Mouse (Mus musculus): ENCODE measurements at regions not wholly inside any gene's neighbourhood (a gene's known extent, or its start where the extent isn't known, plus 50 kb on each side); places are given as distances from the start of the nearest gene placed in this dataset.

GRCm38 (mm10) chr14:80362024-80362622, 378.2 kb downstream of the Olfm4 start:
- no peak for ATAC-seq
- no peaks in the 10 kb centered on the region for H3K36me3 ChIP-seq (ENCODE audit: insufficient read depth, low read length)
- no peak overlapping the region for H3K9ac ChIP-seq (replicated peaks; ENCODE audit: low read length)
- no peaks in the 10 kb centered on the region for H3K9me3 ChIP-seq (ENCODE audit: low read length)
- H3K4me1 ChIP-seq (ENCODE audit: insufficient read depth, low read length): no peaks in the 10 kb centered on the region
- H3K27ac ChIP-seq: no peak overlapping the region
- no peak for TF ChIP-seq CTCF (IDR thresholded peaks at IDR 0.05; ENCODE audit: low read depth)
- H3K4me2 ChIP-seq (ENCODE audit: low read depth, low read length): no peak overlapping the region
- no peak overlapping the region for H3K4me3 ChIP-seq (ENCODE audit: low read length)
- H3K27me3 ChIP-seq (ENCODE audit: insufficient read depth, low read length): no peaks in the 10 kb centered on the region
- DNase-seq (ENCODE audit: low spot score): no peak

GRCm38 (mm10) chr14:80369448-80370153, 385.7 kb downstream of the Olfm4 start:
- no peak for TF ChIP-seq CTCF (IDR thresholded peaks at IDR 0.05; ENCODE audit: low read depth)
- ATAC-seq (no peak), DNase-seq (ENCODE audit: low spot score) (peak; percentile 37)
- Histone ChIP-seq H3K4me1 (ENCODE audit: insufficient read depth, low read length) (no peaks in the 10 kb centered on the region), H3K9me3 (ENCODE audit: low read length) (no peaks in the 10 kb centered on the region), H3K9ac (replicated peaks; ENCODE audit: low read length) (no peak overlapping the region), H3K4me3 (ENCODE audit: low read length) (no peak overlapping the region), H3K36me3 (ENCODE audit: insufficient read depth, low read length) (no peaks in the 10 kb centered on the region), H3K27ac (no peak overlapping the region), H3K4me2 (ENCODE audit: low read depth, low read length) (peak overlapping the region; percentile 25), H3K27me3 (ENCODE audit: insufficient read depth, low read length) (no peaks in the 10 kb centered on the region)
- 28% methylated on average over 11 of the region's 11 CpGs for WGBS

- no peak overlapping the region for H3K4me3 ChIP-seq (ENCODE audit: low read length)
- no peak overlapping the region for H3K9ac ChIP-seq (replicated peaks; ENCODE audit: low read length)
- H3K27me3 ChIP-seq (ENCODE audit: insufficient read depth, low read length): no peaks in the 10 kb centered on the region
- TF ChIP-seq CTCF (IDR thresholded peaks at IDR 0.05; ENCODE audit: low read depth): no peak
- no peaks in the 10 kb centered on the region for H3K9me3 ChIP-seq (ENCODE audit: low read length)
- no peaks in the 10 kb centered on the region for H3K36me3 ChIP-seq (ENCODE audit: insufficient read depth, low read length)
- no peaks in the 10 kb centered on the region for H3K4me1 ChIP-seq (ENCODE audit: insufficient read depth, low read length)
- no peak overlapping the region for H3K4me2 ChIP-seq (ENCODE audit: low read depth, low read length)
- no peak for DNase-seq (ENCODE audit: low spot score)
- ATAC-seq: no peak
- H3K27ac ChIP-seq: no peak overlapping the region
- WGBS: 53% methylated on average over 1 of the region's 1 CpGs
Observed at GRCm38 (mm10) chr14:80374290-80374689, 390.4 kb downstream of the Olfm4 start.

- H3K4me1 ChIP-seq (ENCODE audit: insufficient read depth, low read length): no peaks in the 10 kb centered on the region
- 65% methylated on average over 1 of the region's 1 CpGs for WGBS
Observed at GRCm38 (mm10) chr14:80377064-80377463, 393.2 kb downstream of the Olfm4 start.

DNA sequence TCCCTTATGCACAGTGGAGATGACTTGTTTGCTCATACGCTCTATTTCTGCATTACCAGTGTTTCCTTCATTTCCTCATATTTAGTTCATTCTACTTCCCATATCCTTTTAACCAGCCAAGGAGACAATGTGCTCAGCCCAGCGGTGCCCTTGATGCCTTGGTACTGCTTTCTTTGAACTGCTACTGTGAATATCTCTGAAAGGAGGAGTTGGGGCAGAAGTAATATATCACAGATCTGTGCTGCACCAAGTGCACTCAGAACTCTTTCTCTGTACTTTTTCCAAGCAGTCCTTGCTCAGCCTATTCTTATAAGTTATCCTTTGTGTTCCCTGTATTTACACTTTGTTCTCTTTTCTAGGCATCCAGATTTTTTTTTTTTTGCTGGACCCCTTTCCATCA, 407.5 kb downstream of the Olfm4 start:
- Histone ChIP-seq H3K27ac (no peak overlapping the region), H3K4me2 (ENCODE audit: low read depth, low read length) (no peak overlapping the region), H3K27me3 (ENCODE audit: insufficient read depth, low read length) (no peaks in the 10 kb centered on the region), H3K4me3 (ENCODE audit: low read length) (no peak overlapping the region), H3K9me3 (ENCODE audit: low read length) (no peaks in the 10 kb centered on the region), H3K9ac (replicated peaks; ENCODE audit: low read length) (no peak overlapping the region), H3K4me1 (ENCODE audit: insufficient read depth, low read length) (no peaks in the 10 kb centered on the region), H3K36me3 (ENCODE audit: insufficient read depth, low read length) (no peaks in the 10 kb centered on the region)
- WGBS: 56% methylated on average over 2 of the region's 2 CpGs
- ATAC-seq (no peak), DNase-seq (ENCODE audit: low spot score) (no peak)
- no peak for TF ChIP-seq CTCF (IDR thresholded peaks at IDR 0.05; ENCODE audit: low read depth)

More at GRCm38 (mm10) chr14:80377064-80377463, 393.2 kb downstream of the Olfm4 start:
- ATAC-seq: no peak
- H3K9me3 ChIP-seq (ENCODE audit: low read length): no peaks in the 10 kb centered on the region
- H3K4me3 ChIP-seq (ENCODE audit: low read length): no peak overlapping the region
- H3K4me2 ChIP-seq (ENCODE audit: low read depth, low read length): no peak overlapping the region
- H3K27me3 ChIP-seq (ENCODE audit: insufficient read depth, low read length): no peaks in the 10 kb centered on the region
- H3K36me3 ChIP-seq (ENCODE audit: insufficient read depth, low read length): no peaks in the 10 kb centered on the region
- no peak overlapping the region for H3K27ac ChIP-seq
- no peak for TF ChIP-seq CTCF (IDR thresholded peaks at IDR 0.05; ENCODE audit: low read depth)
- no peak for DNase-seq (ENCODE audit: low spot score)
- H3K9ac ChIP-seq (replicated peaks; ENCODE audit: low read length): no peak overlapping the region

DNA sequence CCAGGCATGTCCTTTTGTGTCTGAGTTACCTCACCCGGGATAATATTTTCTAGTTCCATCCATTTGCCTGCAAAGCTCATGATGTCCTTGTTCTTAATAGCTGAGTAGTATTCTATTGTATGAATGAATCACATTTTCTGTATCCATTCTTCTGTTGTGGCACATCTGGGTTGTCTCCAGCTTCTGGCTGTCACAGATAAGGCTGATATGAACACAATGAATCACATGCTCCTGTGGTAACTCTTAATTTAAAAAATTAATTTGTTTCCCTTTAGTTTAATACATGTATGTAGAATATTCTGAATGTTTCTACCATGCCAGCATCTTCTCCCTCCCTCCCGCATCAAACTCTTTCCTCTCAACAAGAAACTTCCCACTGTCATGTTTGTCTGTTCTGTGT, 424.4 kb downstream of the Olfm4 start:
- no peaks in the 10 kb centered on the region for H3K36me3 ChIP-seq (ENCODE audit: insufficient read depth, low read length)
- ATAC-seq: no peak
- no peaks in the 10 kb centered on the region for H3K4me1 ChIP-seq (ENCODE audit: insufficient read depth, low read length)
- no peak overlapping the region for H3K9ac ChIP-seq (replicated peaks; ENCODE audit: low read length)
- H3K9me3 ChIP-seq (ENCODE audit: low read length): no peaks in the 10 kb centered on the region
- 97% methylated on average over 2 of the region's 2 CpGs for WGBS
- TF ChIP-seq CTCF (IDR thresholded peaks at IDR 0.05; ENCODE audit: low read depth): no peak
- H3K4me3 ChIP-seq (ENCODE audit: low read length): no peak overlapping the region
- DNase-seq (ENCODE audit: low spot score): no peak
- H3K4me2 ChIP-seq (ENCODE audit: low read depth, low read length): no peak overlapping the region
- no peaks in the 10 kb centered on the region for H3K27me3 ChIP-seq (ENCODE audit: insufficient read depth, low read length)
- H3K27ac ChIP-seq: no peak overlapping the region

- H3K4me3 ChIP-seq (ENCODE audit: low read length): no peak overlapping the region
- H3K27me3 ChIP-seq (ENCODE audit: insufficient read depth, low read length): no peaks in the 10 kb centered on the region
- H3K4me1 ChIP-seq (ENCODE audit: insufficient read depth, low read length): no peaks in the 10 kb centered on the region
- H3K4me2 ChIP-seq (ENCODE audit: low read depth, low read length): no peak overlapping the region
- TF ChIP-seq CTCF (IDR thresholded peaks at IDR 0.05; ENCODE audit: low read depth): no peak
- no peaks in the 10 kb centered on the region for H3K9me3 ChIP-seq (ENCODE audit: low read length)
- H3K27ac ChIP-seq: no peak overlapping the region
- H3K36me3 ChIP-seq (ENCODE audit: insufficient read depth, low read length): no peaks in the 10 kb centered on the region
- no peak for ATAC-seq
- 82% methylated on average over 3 of the region's 3 CpGs for WGBS
- H3K9ac ChIP-seq (replicated peaks; ENCODE audit: low read length): no peak overlapping the region
- DNase-seq (ENCODE audit: low spot score): no peak
Observed at GRCm38 (mm10) chr14:80418810-80419325, 435.0 kb downstream of the Olfm4 start.

Measured in hindbrain, postnatal 0 days (tissue).